Mouse (Mus musculus) midbrain, embryonic 13.5 days (tissue): Measurements from ENCODE around the gene Tmem258. TPM values are rescaled to one million over a fixed set of nuclear protein-coding genes. Genes with fewer than 3 reads are reported as not detected.

Experiments used
- ATAC-seq: fragments of 200-750 bp; cut with Nextera tagmentation; 2 replicates; pipeline ENCODE4 v1.8.0; 2017; ENCODE audit warnings: mild to moderate bottlenecking, moderate TSS enrichment, moderate library complexity
- H3K27ac ChIP-seq: fragments of 300-500 bp; sonication (generic); 2 replicates; pipeline ENCODE4 v1.5.1; 2015; ENCODE audit warnings: inconsistent platforms, mild to moderate bottlenecking, moderate library complexity
- H3K27me3 ChIP-seq: fragments of 300-500 bp; sonication (generic); 2 replicates; pipeline ENCODE4 v1.6.1; 2015; ENCODE audit warnings: mild to moderate bottlenecking, inconsistent platforms
- H3K36me3 ChIP-seq: fragments of 300-500 bp; sonication (generic); 2 replicates; pipeline ENCODE4 v1.6.1; 2015; ENCODE audit warnings: mild to moderate bottlenecking, inconsistent platforms
- H3K4me1 ChIP-seq: fragments of 300-500 bp; sonication (generic); replicated peaks from 2 replicates; pipeline ENCODE4 v1.6.1; 2015; ENCODE audit warnings: inconsistent platforms
- H3K4me2 ChIP-seq: fragments of 300-500 bp; sonication (generic); replicated peaks from 2 replicates; pipeline ENCODE4 v1.6.1; 2015; ENCODE audit warnings: moderate library complexity, mild to moderate bottlenecking, inconsistent platforms
- H3K4me3 ChIP-seq: fragments of 300-500 bp; sonication (generic); replicated peaks from 2 replicates; pipeline ENCODE4 v1.5.1; 2015; ENCODE audit warnings: mild to moderate bottlenecking, inconsistent platforms
- H3K9ac ChIP-seq: fragments of 300-500 bp; sonication (generic); replicated peaks from 2 replicates; pipeline ENCODE4 v1.6.1; 2015; ENCODE audit warnings: mild to moderate bottlenecking, inconsistent platforms
- H3K9me3 ChIP-seq: fragments of 300-500 bp; sonication (generic); 2 replicates; pipeline ENCODE4 v1.6.1; 2016; ENCODE audit warnings: mild to moderate bottlenecking, inconsistent platforms
- WGBS: fragments of 180-500 bp; shearing (Covaris S2); methylation state at CpG from one replicate; pipeline ENCODE4 v1.1.7; 2015; 5-methylcytosine and 5-hydroxymethylcytosine counted together
- polyA plus RNA-seq: library from polyadenylated mRNA; unstranded; fragments of >200 nt; fragmentation: Nextera tagmentation; extraction: Ambion mirVana; gene quantifications from 2 replicates; pipeline ENCODE4 v1.2.1, GENCODE M21; 2015

The Tmem258 gene
- polyA plus RNA-seq, 1 experiment from 2014 or later: 386 TPM

DNA sequence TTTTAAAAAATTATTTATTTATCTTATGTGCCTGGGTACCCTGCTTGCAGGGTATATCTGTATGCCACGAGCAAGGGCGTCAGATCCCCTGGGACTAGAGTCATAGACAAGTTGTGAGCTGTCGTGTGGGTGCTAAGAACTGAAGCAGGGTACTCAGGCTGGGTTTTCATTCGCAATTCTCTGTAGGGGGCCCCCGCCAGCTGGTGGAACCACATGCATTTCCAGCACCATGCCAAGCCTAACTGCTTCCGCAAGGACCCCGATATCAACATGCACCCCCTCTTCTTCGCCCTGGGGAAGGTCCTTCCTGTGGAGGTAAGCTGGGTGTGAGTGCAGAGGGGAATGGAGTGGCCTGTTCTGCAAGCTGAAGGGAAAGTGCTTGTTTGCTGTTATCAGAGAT, 17.2 kb upstream of the Tmem258 start:
- no peaks in the 10 kb centered on the region for H3K9me3 ChIP-seq
- no peak overlapping the region for H3K4me3 ChIP-seq
- peak overlapping the region; percentile 33; the same call in 1 of the 2 replicates for H3K9ac ChIP-seq
- H3K27me3 ChIP-seq: no peaks in the 10 kb centered on the region
- 93% methylated on average over 8 of the region's 8 CpGs for WGBS
- H3K36me3 ChIP-seq: peaks cover 66% of the 10 kb centered on the region
- H3K4me2 ChIP-seq: no peak overlapping the region
- ATAC-seq: no peak
- H3K4me1 ChIP-seq: peaks cover 48% of the 10 kb centered on the region
- H3K27ac ChIP-seq: no peak overlapping the region

- H3K9me3 ChIP-seq: no peaks in the 10 kb centered on the region
- peaks cover 84% of the 10 kb centered on the region for H3K36me3 ChIP-seq
- H3K27me3 ChIP-seq: no peaks in the 10 kb centered on the region
- no peak overlapping the region for H3K4me2 ChIP-seq
- 79% methylated on average over 10 of the region's 10 CpGs for WGBS
- no peak overlapping the region for H3K4me3 ChIP-seq
- peaks cover 45% of the 10 kb centered on the region for H3K4me1 ChIP-seq
- 0 out of 2 replicates have a peak, but pooled peaks have one; percentile 7 for ATAC-seq
- no peak overlapping the region for H3K9ac ChIP-seq
- 0 out of 2 replicates have a peak overlapping the region, but pooled peaks have one; percentile 21 for H3K27ac ChIP-seq
Measured at GRCm38 (mm10) chr19:10188281-10188811, 15.5 kb upstream of the Tmem258 start.

DNA sequence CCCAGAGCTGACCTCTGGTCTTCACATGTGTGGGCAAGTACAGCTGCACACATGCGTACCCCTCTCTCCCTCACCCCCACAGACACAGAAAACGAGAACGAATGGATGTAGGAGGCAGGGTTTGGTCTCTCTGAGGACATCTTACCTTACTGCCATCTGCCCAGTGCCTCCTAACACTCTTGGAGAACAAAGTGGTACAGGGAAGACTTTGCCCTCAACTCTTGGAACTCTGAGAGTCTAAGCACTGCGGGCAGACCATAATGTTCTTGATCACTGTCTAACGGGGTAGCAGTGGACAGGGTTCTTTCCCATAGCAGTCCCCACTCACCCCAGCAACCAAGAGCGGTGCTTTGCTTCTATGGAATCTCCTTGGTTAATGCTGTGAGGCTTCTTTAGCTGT, 14.8 kb upstream of the Tmem258 start:
- H3K9me3 ChIP-seq: no peaks in the 10 kb centered on the region
- H3K36me3 ChIP-seq: peaks cover 90% of the 10 kb centered on the region
- H3K27me3 ChIP-seq: no peaks in the 10 kb centered on the region
- 95% methylated on average over 6 of the region's 6 CpGs for WGBS
- no peak overlapping the region for H3K27ac ChIP-seq
- no peak overlapping the region for H3K4me2 ChIP-seq
- H3K4me3 ChIP-seq: no peak overlapping the region
- no peak for ATAC-seq
- H3K9ac ChIP-seq: no peak overlapping the region
- H3K4me1 ChIP-seq: peaks cover 43% of the 10 kb centered on the region

DNA sequence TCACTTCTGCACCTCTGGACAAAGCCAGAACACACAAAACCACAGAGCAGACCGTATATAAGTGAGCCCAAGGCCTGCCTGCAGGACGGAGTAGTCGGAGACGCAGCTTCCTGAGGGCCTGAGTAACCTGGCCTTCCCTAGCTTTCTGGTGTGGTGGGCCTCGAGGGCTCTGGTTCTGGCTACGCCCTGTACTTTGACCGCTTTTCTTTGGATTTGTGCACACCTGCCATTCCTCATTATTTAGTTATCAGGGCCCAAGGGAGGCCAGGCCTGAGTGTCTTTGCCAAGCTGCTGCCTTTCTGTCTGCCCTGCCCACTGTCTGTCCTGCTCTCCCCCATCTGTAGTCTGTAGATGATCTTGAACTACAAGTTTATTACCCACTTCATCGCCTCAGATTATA, 13.9 kb upstream of the Tmem258 start:
- H3K27me3 ChIP-seq: no peaks in the 10 kb centered on the region
- peaks cover 33% of the 10 kb centered on the region for H3K4me1 ChIP-seq
- H3K9ac ChIP-seq: no peak overlapping the region
- H3K4me3 ChIP-seq: no peak overlapping the region
- peaks cover 98% of the 10 kb centered on the region for H3K36me3 ChIP-seq
- ATAC-seq: no peak
- H3K4me2 ChIP-seq: no peak overlapping the region
- WGBS: 92% methylated on average over 8 of the region's 8 CpGs
- H3K27ac ChIP-seq: no peak overlapping the region
- H3K9me3 ChIP-seq: no peaks in the 10 kb centered on the region

- 50% methylated on average over 2 of the region's 2 CpGs for WGBS
Measured at GRCm38 (mm10) chr19:10190796-10191195, 13.0 kb upstream of the Tmem258 start.

DNA sequence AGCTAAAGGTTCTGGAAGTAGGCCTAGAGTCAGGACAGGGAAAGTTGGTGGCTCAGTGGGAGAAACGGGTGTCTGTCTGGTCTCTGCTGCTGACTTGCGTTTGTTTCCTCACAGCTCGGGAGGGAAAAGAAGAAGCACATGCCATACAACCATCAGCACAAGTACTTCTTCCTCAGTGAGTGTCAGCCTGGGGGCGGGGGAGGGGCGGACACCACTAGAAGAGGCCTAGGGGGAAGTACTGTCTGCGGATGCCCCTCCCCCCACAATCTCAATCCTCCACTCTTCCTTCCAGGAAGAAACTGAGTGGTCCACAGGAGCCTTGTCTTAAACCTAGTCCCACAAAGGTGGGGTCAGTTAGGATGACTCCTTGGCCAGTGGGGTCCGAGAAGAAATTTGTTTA, 12.5 kb upstream of the Tmem258 start:
- Histone ChIP-seq H3K4me2 (no peak overlapping the region), H3K27me3 (no peaks in the 10 kb centered on the region), H3K27ac (no peak overlapping the region), H3K36me3 (peaks cover 98% of the 10 kb centered on the region), H3K9me3 (no peaks in the 10 kb centered on the region), H3K9ac (no peak overlapping the region), H3K4me1 (peaks cover 20% of the 10 kb centered on the region), H3K4me3 (no peak overlapping the region)
- 81% methylated on average over 7 of the region's 7 CpGs for WGBS
- ATAC-seq: no peak

More at GRCm38 (mm10) chr19:10190796-10191195, 13.0 kb upstream of the Tmem258 start:
- Histone ChIP-seq H3K9ac (no peak overlapping the region), H3K4me1 (peaks cover 25% of the 10 kb centered on the region), H3K27ac (no peak overlapping the region), H3K9me3 (no peaks in the 10 kb centered on the region), H3K36me3 (peaks cover 98% of the 10 kb centered on the region), H3K27me3 (no peaks in the 10 kb centered on the region), H3K4me2 (no peak overlapping the region), H3K4me3 (no peak overlapping the region)
- no peak for ATAC-seq

GRCm38 (mm10) chr19:10194337-10194736, 9.5 kb upstream of the Tmem258 start:
- Histone ChIP-seq H3K4me1 (no peaks in the 10 kb centered on the region), H3K36me3 (peaks cover 80% of the 10 kb centered on the region), H3K9me3 (no peaks in the 10 kb centered on the region), H3K9ac (no peak overlapping the region), H3K4me2 (no peak overlapping the region), H3K27ac (no peak overlapping the region), H3K4me3 (no peak overlapping the region), H3K27me3 (no peaks in the 10 kb centered on the region)
- 83% methylated on average over 11 of the region's 11 CpGs for WGBS
- ATAC-seq: no peak

DNA sequence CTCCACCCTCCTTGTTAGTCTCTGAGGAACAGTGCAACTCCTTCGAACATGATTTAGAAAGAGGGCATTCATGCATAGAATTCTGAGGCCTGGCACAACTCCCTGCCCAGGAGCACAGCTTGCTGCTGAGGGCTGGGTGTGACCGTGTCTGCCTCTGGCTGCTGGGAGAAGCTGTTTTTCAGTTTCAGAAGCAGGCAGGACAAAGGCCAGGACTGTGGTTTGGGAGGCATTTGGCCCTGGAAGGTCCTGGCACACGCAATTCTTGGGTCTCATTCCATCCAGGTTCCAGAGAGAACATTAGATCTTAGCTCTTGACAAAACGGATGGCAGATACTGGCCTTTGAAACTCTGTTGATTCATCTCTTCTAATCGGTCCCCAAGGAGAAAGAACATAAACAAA, 8.6 kb upstream of the Tmem258 start:
- Histone ChIP-seq H3K9ac (no peak overlapping the region), H3K4me3 (no peak overlapping the region), H3K27me3 (no peaks in the 10 kb centered on the region), H3K4me2 (no peak overlapping the region), H3K27ac (no peak overlapping the region), H3K36me3 (peaks cover 80% of the 10 kb centered on the region), H3K9me3 (no peaks in the 10 kb centered on the region), H3K4me1 (no peaks in the 10 kb centered on the region)
- no peak for ATAC-seq
- 83% methylated on average over 5 of the region's 5 CpGs for WGBS

DNA sequence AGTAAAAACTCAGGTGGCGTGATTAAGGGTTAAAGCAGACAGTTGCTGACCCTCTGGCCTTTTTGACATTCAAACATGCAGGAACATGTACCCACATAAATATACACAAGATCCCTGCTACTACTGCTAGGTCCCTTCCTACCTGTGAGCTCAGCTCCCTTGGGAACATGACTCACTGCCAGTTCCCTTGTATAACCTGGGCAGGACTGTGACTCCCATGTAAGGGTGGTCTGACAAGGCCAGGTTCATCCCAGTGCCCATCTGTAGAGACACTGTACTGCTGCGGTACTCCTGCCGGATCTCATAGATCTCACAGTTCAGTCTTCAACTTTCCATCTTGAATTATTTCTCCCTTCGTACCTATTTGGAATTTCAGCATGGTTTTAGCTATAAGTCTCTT, 6.7 kb upstream of the Tmem258 start:
- Histone ChIP-seq H3K36me3 (peaks cover 75% of the 10 kb centered on the region), H3K27ac (no peak overlapping the region), H3K27me3 (no peaks in the 10 kb centered on the region), H3K9ac (no peak overlapping the region), H3K9me3 (no peaks in the 10 kb centered on the region), H3K4me2 (no peak overlapping the region), H3K4me3 (no peak overlapping the region), H3K4me1 (no peaks in the 10 kb centered on the region)
- ATAC-seq: no peak
- WGBS: 92% methylated on average over 4 of the region's 4 CpGs

DNA sequence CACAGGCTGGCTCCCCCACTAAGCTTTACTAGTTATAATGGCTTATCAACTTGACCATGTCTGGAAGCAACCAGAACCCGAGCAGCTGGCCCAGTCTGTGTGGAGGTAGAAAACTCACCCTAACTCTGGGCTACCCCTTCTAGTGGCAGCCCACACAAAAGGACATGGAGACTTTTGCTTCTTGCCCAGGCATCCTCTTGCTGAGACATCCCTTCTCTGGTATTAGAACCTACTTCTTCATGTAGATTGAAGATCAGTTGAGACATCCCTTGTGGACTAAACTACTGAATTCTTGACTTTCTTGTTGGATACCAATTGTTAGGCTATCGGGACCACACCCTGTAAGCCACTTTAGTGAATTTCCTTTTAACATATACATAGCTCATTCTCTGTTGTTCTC, 5.5 kb upstream of the Tmem258 start:
- Histone ChIP-seq H3K9ac (no peak overlapping the region), H3K9me3 (no peaks in the 10 kb centered on the region), H3K4me1 (peaks cover 8% of the 10 kb centered on the region), H3K27ac (peak overlapping the region; percentile 7; the same call in 1 of the 2 replicates), H3K4me2 (no peak overlapping the region), H3K36me3 (peaks cover 64% of the 10 kb centered on the region), H3K27me3 (no peaks in the 10 kb centered on the region), H3K4me3 (no peak overlapping the region)
- ATAC-seq: no peak
- 87% methylated on average over 2 of the region's 2 CpGs for WGBS

DNA sequence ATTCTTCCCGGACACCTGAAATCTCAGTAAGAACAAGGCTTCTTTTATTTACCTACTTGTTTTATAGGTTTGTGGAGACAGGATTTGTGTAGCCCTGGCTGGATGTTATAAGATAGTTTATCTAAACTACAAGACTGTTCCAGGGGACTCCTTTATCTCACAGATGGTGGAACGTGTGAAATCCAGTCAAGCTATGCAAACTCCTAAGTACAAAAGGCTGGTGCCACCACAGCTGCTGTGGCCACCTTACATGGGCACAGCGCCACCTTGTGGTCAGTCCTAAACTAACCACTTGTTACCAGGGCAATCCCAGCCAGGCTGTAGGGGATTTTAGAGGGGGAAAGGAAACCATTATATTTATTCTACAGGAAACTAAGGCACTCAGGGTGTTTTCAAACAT, 5.1 kb upstream of the Tmem258 start:
- Histone ChIP-seq H3K4me2 (no peak overlapping the region), H3K4me3 (no peak overlapping the region), H3K4me1 (peaks cover 9% of the 10 kb centered on the region), H3K36me3 (peaks cover 59% of the 10 kb centered on the region), H3K27ac (peak overlapping the region; percentile 7; the same call in 1 of the 2 replicates), H3K9ac (no peak overlapping the region), H3K27me3 (no peaks in the 10 kb centered on the region), H3K9me3 (no peaks in the 10 kb centered on the region)
- peak; percentile 35 for ATAC-seq
- WGBS: 30% methylated on average over 3 of the region's 3 CpGs

DNA sequence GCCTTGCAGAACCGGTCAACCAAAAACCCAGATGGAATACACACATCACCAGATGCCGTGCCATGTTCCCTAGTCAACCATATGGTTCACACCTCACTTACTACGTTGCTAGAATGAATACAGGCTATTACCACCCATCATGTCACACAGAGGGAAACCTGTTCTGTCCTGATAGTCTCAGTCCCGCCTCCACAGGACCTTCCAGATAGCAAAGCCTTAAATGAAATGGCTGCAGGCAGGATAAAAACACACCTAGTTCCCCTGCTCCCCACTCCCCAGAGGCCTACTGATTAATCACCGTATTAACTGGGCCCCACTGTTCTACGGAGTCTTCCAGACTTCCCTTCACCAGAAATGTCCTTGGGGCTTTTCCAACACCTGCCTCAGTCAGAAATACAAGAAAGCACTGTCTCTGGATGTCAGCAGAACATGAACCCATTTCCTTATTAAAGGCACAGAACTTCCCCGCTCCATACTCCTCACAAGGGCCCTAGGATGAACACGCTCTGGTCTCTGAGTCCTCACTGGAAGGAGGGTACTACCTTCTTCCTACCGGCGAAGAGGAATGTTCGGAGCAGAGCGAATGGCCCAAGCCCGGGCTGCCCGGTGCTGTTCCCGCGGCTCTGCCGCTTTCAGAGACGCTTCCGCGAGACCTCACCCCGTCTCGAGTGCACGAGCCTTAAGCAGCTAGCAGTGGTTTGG, 517 bp upstream of the Tmem258 start:
- Histone ChIP-seq H3K9ac (peak overlapping the region; percentile 88), H3K36me3 (peaks cover 50% of the 10 kb centered on the region), H3K4me1 (peaks cover 20% of the 10 kb centered on the region), H3K27ac (peak overlapping the region; percentile 84), H3K4me2 (peak overlapping the region; percentile 96), H3K27me3 (no peaks in the 10 kb centered on the region), H3K4me3 (peak overlapping the region; percentile 91), H3K9me3 (no peaks in the 10 kb centered on the region)
- ATAC-seq: peak; percentile 1; the same call in 1 of the 2 replicates
- 3% methylated on average over 23 of the region's 23 CpGs for WGBS
